Mouse (Mus musculus) olfactory bulb, adult 2 months (tissue): ENCODE data around the gene Nuf2. TPM values are rescaled to one million over a fixed set of nuclear protein-coding genes. Genes with fewer than 3 reads are reported as not detected.

Source experiments
- H3K27ac ChIP-seq: fragments of 200-500 bp; 2 replicates; pipeline ENCODE4 v1.5.1; 2012; ENCODE audit warnings: low read depth, low read length; ENCODE audit not compliant: insufficient read depth
- H3K4me1 ChIP-seq: fragments of 200-500 bp; 2 replicates; pipeline ENCODE4 v1.6.1; 2012; ENCODE audit warnings: low read length; ENCODE audit not compliant: control insufficient read depth, insufficient read depth
- H3K4me3 ChIP-seq: fragments of 200-500 bp; 2 replicates; pipeline ENCODE4 v1.5.1; 2012; ENCODE audit warnings: mild to moderate bottlenecking, low read depth, low read length, moderate library complexity; ENCODE audit not compliant: insufficient read depth
- CTCF ChIP-seq: fragments of 200-500 bp; IDR thresholded peaks from 2 replicates; pipeline ENCODE4 v1.5.1; 2012; ENCODE audit warnings: low read depth, mild to moderate bottlenecking, low read length, moderate library complexity; ENCODE audit not compliant: insufficient read depth
- POLR2A ChIP-seq: fragments of 200-500 bp; IDR thresholded peaks from 2 replicates; pipeline ENCODE4 v1.6.1; 2012; ENCODE audit warnings: mild to moderate bottlenecking, low read depth, low read length, moderate library complexity; ENCODE audit not compliant: insufficient read depth
- WGBS: fragments of 180-500 bp; shearing (Covaris S2); methylation state at CpG from one replicate; pipeline ENCODE4 v1.1.7; 2018; 5-methylcytosine and 5-hydroxymethylcytosine counted together
- polyA plus RNA-seq: library from polyadenylated mRNA; stranded (reverse); fragments of >200 nt; gene quantifications from 2 replicates; pipeline ENCODE4 v1.2.4, GENCODE M21; 2012; ENCODE audit warnings: low replicate concordance; ENCODE audit not compliant: missing spikeins, insufficient read depth, insufficient read length

Nuf2 gene
- polyA plus RNA-seq: not detected in 2 replicates

GRCm38 (mm10) chr1:169530876-169531701 is at the start of gene Nuf2:
Nuf2 (minus strand) TSS chr1:169531464.
- under 1% methylated on average over 39 of the region's 39 CpGs for WGBS
- Histone ChIP-seq H3K4me3 (peak within 1 kb of the TSS; percentile 49), H3K27ac (peak within 1 kb of the TSS; percentile 71), H3K4me1 (no peaks in the 10 kb centered on the region)
- no peak for TF ChIP-seq CTCF
- peak; percentile 45; the same call in 1 of the 2 replicates for TF ChIP-seq POLR2A

DNA sequence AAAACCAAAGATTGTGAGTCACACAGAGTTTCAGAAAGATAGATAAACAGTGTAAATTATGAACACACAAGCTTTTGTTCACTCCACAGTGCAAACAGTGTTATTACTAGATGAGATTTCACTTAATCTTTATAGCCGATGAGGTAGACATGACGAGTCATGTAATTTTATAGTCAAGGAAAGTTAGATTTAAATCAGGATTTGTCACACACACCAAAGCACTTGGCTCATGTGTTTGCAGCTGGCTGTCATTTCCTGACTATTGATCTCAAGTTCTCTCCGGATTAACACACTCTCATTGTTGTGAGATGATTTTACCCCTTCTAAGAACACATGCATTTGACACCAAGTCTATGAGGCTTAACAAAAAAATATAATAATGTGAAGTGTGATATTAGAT is 48.3 kb upstream of the Nuf2 start:
- Histone ChIP-seq H3K4me1 (no peaks in the 10 kb centered on the region), H3K27ac (no peak overlapping the region), H3K4me3 (no peak overlapping the region)
- WGBS: 77% methylated on average over 3 of the region's 3 CpGs
- TF ChIP-seq CTCF: no peak
- no peak for TF ChIP-seq POLR2A

DNA sequence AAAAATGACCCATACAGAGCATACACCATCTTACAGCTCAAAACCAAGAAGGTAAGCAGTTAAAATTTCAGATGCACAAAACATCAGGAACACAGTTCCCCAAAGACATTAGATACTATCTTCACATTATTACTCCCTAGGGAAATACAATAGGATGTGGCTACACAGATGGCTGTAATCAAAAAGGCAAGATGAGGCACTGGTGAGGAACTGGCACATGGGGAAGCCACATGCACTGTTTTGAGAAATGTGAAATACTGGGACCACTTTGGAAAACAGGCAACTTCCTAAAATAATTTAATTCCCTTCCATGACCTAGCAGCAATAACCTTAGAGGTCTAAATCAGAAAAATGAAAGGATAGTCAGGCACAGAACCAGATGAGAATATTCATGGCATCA is 42.9 kb upstream of the Nuf2 start:
- Histone ChIP-seq H3K4me3 (no peak overlapping the region), H3K4me1 (no peaks in the 10 kb centered on the region), H3K27ac (no peak overlapping the region)
- TF ChIP-seq POLR2A: no peak
- no peak for TF ChIP-seq CTCF

DNA sequence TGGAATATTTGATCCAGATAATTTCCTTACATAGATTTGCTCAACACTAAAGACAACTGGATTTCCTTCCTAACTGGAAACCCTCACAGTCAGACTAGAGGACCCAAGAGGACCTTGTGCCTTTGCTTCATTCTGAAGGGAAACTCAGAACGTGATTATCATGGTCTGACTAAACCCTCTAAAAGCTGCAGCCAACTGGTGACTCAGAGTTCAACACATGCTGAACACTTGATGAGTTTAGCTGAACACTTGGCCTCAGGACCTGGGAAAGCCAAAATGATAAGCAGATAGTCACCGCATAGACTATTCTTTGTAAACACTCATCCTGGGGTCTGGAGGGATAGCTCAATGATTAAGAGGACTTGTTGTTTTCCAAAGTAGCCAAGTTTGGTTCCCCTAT is 24.4 kb upstream of the Nuf2 start:
- no peak overlapping the region for H3K27ac ChIP-seq
- 56% methylated on average over 2 of the region's 2 CpGs for WGBS
- H3K4me1 ChIP-seq: no peaks in the 10 kb centered on the region
- no peak for TF ChIP-seq POLR2A
- no peak for TF ChIP-seq CTCF
- no peak overlapping the region for H3K4me3 ChIP-seq

DNA sequence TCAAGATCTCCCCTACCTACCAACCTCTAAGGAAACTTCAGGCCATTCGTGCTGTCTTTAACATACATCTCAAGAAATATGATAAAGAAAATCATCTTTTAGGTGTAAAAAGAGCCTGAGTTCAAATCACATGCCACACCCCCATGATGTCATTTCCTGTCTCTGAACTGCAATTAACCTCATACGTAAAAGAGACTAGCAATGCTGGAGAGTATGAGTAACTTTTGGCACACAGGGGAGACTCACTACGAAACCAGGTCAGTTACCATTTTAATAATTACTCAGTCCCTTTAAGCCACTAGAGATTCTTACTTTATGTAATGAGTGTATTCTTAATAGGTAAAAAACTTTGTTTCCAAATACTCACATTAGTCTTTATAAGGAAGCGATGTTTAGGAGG is 23.8 kb upstream of the Nuf2 start:
- Histone ChIP-seq H3K27ac (no peak overlapping the region), H3K4me1 (no peaks in the 10 kb centered on the region), H3K4me3 (no peak overlapping the region)
- WGBS: 91% methylated on average over 4 of the region's 4 CpGs
- TF ChIP-seq POLR2A (no peak), CTCF (no peak)

GRCm38 (mm10) chr1:169553446-169553845 is 22.2 kb upstream of the Nuf2 start:
- no peak for TF ChIP-seq CTCF
- no peak for TF ChIP-seq POLR2A
- Histone ChIP-seq H3K4me3 (no peak overlapping the region), H3K4me1 (no peaks in the 10 kb centered on the region), H3K27ac (no peak overlapping the region)
- 80% methylated on average over 7 of the region's 7 CpGs for WGBS

GRCm38 (mm10) chr1:169540415-169540814 is 9.2 kb upstream of the Nuf2 start:
- Histone ChIP-seq H3K4me1 (no peaks in the 10 kb centered on the region), H3K4me3 (no peak overlapping the region), H3K27ac (no peak overlapping the region)
- WGBS: 89% methylated on average over 6 of the region's 6 CpGs
- no peak for TF ChIP-seq CTCF
- no peak for TF ChIP-seq POLR2A

DNA sequence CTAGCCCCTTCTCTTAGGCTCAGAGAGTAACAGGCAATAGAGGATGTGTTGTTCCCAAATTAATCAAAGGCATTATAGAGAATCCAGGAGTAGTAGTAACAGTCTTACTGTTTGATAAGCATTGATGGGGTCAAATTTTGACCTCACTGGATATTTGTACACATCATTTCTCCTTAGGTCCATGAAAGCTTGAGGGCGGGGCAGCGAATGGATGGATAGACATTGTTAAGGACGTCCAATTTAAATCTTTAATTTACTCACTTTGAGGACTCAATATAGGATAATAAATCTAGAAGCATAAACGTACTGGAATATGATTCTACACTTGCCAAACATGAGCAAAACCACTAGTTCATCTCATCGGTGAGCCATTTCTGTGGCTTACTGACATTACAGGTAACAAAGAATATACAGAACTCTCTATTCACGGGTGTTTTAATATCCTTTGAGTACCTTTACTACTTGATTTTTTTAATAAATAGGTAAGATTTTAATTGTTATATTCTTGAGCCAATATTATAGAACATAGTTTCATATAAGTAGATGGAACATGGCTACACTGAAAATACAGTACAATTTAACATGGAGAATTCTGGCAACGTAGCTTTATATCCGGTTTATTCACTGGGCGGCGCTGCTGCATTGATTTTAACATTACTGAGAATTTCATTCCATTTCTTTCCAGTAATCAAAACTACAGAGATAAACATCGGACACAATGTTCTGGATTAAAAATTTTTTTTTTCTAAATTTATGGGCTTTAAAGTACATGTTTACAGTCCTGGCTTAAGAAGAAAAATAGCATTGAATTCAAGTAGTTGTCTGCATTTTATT is 655 bp upstream of the Nuf2 start:
- TF ChIP-seq POLR2A (no peak), CTCF (no peak)
- 3% methylated on average over 11 of the region's 11 CpGs for WGBS

DNA sequence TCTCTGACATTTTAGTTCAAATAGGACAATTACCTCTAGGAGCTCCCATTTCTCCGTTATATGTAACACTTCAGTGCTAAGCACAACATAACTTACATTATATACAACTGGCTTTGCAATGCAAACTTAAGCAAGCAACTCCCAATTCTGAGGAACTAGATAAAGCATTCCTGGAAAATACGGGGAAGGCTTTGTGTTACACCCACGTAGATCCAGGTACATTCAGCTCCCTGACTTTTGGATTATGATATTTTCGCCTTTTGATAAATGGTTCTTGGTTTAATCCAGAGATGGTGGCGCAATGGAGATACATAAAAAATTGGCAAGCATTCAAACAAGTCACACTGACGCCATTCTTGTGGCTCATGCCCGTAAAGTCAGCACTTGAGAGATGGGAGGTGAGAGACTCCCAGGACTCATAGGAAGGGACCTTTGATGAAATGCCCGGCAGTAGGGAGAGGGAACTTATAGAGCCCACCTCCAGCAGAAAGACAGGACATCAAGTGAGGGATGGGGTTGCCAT is 1.2 kb downstream of the Nuf2 start:
- H3K4me1 ChIP-seq: no peaks in the 10 kb centered on the region
- no peak overlapping the region for H3K4me3 ChIP-seq
- 70% methylated on average over 8 of the region's 8 CpGs for WGBS
- no peak overlapping the region for H3K27ac ChIP-seq
- no peak for TF ChIP-seq POLR2A
- no peak for TF ChIP-seq CTCF

More for the DNA sequence above, 655 bp upstream of the Nuf2 start:
- peak overlapping the region; percentile 40 for H3K4me3 ChIP-seq
- peak overlapping the region; percentile 71 for H3K27ac ChIP-seq
- H3K4me1 ChIP-seq: no peaks in the 10 kb centered on the region
